Mouse (Mus musculus): Measurements from ENCODE around the gene Gm3127. TPM values are rescaled to one million over a fixed set of nuclear protein-coding genes. Genes with fewer than 3 reads are reported as not detected.
"Not testable (repeated sequence)": the region's sequence is repeated elsewhere in the genome, so short reads cannot be mapped to it uniquely, and the experiment has no call there.

The Gm3127 gene
- total RNA-seq (2014; rRNA removed) (not detected in 2 replicates), polyA plus RNA-seq (2015; fragmentation: Nextera tagmentation; extraction: Ambion mirVana) (not detected in 2 replicates)

DNA sequence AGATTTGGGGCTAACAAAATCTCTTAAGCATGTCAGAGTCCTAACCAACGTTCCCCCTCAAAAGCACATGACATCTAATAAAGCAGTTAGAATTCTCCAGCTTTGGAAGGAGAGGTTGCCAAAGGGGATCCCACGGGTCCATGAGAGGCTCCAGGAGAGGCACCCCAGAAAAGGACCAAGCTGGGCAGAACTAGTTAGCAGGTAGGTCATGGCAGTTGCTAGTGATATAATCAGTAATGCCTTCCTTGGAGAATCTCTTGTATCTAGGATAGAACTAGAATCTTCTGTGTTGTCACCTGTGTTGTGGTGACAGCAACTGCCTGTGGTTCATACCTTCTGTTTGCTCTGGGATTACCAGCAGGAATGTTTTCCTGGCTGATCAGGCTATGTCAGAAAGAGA is at the start of gene Gm3127:
TSS of gene Gm3127 (plus strand) at position 301 of the 400 bp plus-strand sequence.
- H3K9ac ChIP-seq (replicated peaks; ENCODE audit: low read length); H3K4me2 ChIP-seq (ENCODE audit: low read depth, low read length); DNase-seq (ENCODE audit: low spot score); H3K36me3 ChIP-seq (ENCODE audit: insufficient read depth, low read length); H3K4me3 ChIP-seq (ENCODE audit: low read length); H3K4me1 ChIP-seq (ENCODE audit: insufficient read depth, low read length); H3K9me3 ChIP-seq (ENCODE audit: low read length); ATAC-seq; H3K27me3 ChIP-seq (ENCODE audit: insufficient read depth, low read length); H3K27ac ChIP-seq: not testable (repeated sequence)
- no CpG with 5 or more reads among the region's 2 CpGs for WGBS

DNA sequence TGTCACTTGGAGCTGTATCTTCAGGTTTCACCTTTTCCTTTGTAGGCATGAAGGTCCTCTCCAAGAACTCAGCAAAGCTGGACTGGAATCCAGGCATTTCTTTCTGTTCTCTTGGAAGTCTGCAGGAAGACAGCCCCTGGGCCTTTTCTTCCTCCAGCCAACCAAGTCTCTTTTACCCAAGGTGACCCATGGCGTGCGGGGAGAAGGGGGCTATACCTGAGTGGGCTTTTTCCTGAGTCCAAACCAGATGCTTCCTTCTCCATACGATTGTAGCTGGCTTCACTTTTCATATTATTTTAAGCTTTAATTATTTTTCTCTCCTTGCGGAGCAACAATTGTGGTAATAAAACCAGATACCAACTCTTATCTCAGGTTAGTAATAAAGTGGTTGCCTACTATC is 23.2 kb upstream of the Gm3127 start:
- not testable (repeated sequence) for DNase-seq (ENCODE audit: low spot score); H3K4me3 ChIP-seq (ENCODE audit: low read length); ATAC-seq; H3K27ac ChIP-seq; H3K9me3 ChIP-seq (ENCODE audit: low read length); H3K36me3 ChIP-seq (ENCODE audit: insufficient read depth, low read length); H3K9ac ChIP-seq (replicated peaks; ENCODE audit: low read length); H3K4me1 ChIP-seq (ENCODE audit: insufficient read depth, low read length); H3K4me2 ChIP-seq (ENCODE audit: low read depth, low read length); H3K27me3 ChIP-seq (ENCODE audit: insufficient read depth, low read length)
- 85% methylated on average over 4 of the region's 4 CpGs for WGBS

DNA sequence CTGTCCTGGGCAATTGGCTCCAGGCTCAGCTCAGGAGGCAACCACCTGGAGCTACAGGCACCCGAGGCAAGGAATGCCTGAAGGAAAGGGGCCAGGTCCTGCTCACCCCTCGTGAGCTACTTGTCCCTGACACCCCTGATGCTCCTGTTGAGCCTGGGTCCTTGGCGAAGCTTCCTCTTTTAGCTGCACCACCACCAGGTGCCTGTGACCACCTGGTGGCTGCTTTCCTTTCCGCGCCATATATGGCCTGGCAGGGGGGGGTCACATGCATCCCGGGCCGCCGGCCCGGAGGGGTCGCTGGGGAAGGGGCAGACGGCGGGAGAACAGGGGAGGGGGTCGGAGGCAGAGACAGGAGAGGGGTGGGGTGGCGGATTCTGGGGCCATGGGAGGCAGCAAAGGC is 17.2 kb downstream of the Gm3127 start:
- H3K9ac ChIP-seq (replicated peaks; ENCODE audit: low read length); H3K4me1 ChIP-seq (ENCODE audit: insufficient read depth, low read length); ATAC-seq; H3K9me3 ChIP-seq (ENCODE audit: low read length); H3K27me3 ChIP-seq (ENCODE audit: insufficient read depth, low read length); H3K36me3 ChIP-seq (ENCODE audit: insufficient read depth, low read length): not testable (repeated sequence)
- Histone ChIP-seq H3K27ac (peak overlapping the region; percentile 45; the same call in 1 of the 2 replicates), H3K4me3 (ENCODE audit: low read length) (peak overlapping the region; percentile 33), H3K4me2 (ENCODE audit: low read depth, low read length) (peak overlapping the region; percentile 46; the same call in 1 of the 2 replicates)
- DNase-seq (ENCODE audit: low spot score), result peak; percentile 2
- 7% methylated on average over 12 of the region's 14 CpGs for WGBS

DNA sequence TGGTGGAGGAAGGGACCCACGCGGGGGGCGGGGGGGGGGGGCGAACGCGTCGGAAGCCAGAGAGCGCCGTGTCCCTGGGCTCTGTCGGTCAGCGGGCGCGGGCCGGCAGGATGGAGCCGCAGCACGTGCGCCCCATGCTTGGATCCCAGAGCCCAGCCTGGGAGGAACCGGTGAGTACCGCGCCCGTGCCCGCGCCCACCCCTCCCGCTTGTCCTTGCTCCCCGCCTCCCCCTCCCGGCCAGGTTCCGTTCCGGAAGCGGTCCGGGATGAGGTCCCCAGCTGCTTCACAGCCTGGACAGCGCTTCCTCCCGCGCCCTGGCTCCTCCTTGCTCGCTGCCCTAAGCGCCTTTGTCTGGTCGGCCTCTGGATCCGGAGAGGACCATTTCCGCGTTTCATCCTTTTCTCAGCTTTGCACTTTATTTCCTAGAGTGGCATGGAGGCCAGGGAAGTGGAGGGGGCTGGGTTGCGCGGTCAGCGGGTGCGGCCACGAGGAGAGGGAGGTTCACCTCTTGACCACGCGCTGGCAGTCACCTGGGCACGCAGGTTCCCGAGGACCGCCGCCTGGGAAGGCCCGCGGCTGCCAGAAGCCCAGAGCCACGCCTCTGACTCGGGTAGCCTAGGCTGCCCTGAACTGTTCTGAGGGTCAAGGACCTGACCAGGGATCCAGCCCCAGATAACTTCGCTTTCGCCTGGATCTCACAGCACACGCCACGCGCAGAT is 17.8 kb downstream of the Gm3127 start, which contains the start of gene Gm2974:
TSS of gene Gm2974 (plus strand) at position 86 of the 720 bp plus-strand sequence.
- ATAC-seq; H3K4me1 ChIP-seq (ENCODE audit: insufficient read depth, low read length); H3K27me3 ChIP-seq (ENCODE audit: insufficient read depth, low read length); H3K36me3 ChIP-seq (ENCODE audit: insufficient read depth, low read length); H3K9me3 ChIP-seq (ENCODE audit: low read length); H3K9ac ChIP-seq (replicated peaks; ENCODE audit: low read length): not testable (repeated sequence)
- 12% methylated on average over 41 of the region's 59 CpGs for whole genome bisulfite sequencing
- H3K27ac ChIP-seq, result peak within 1 kb of the TSS; percentile 45; the same call in 1 of the 2 replicates
- peak within 1 kb of the TSS; percentile 46 for H3K4me2 ChIP-seq (ENCODE audit: low read depth, low read length)
- DNase-seq (ENCODE audit: low spot score), result peak; percentile 0
- H3K4me3 ChIP-seq (ENCODE audit: low read length), result peak within 1 kb of the TSS; percentile 33

DNA sequence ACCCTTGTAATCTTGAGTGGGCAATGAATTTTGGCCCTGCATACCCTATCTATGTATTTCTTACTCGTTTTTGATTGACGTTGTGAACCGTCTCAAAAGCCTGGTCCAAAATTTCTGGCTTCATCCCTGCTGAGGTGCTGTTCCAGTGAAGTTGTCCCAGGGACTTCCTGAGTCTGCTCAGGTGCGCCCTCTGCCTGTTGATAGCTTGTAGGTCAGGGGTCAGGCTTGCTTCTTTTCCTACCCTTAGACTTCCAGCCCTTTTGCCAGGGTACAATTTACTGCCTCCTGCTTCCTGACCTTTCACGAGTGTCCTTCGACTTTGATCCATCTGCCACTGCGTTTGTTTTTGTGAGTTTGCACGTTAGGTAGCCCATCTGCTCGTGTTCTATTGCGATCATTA is 18.5 kb downstream of the Gm3127 start:
- not testable (repeated sequence) for H3K4me1 ChIP-seq (ENCODE audit: insufficient read depth, low read length); H3K4me3 ChIP-seq (ENCODE audit: low read length); DNase-seq (ENCODE audit: low spot score); H3K27ac ChIP-seq; H3K27me3 ChIP-seq (ENCODE audit: insufficient read depth, low read length); ATAC-seq; H3K9ac ChIP-seq (replicated peaks; ENCODE audit: low read length); H3K36me3 ChIP-seq (ENCODE audit: insufficient read depth, low read length); H3K9me3 ChIP-seq (ENCODE audit: low read length); H3K4me2 ChIP-seq (ENCODE audit: low read depth, low read length)
- peak; percentile 43 for TF ChIP-seq CTCF (IDR thresholded peaks at IDR 0.05; ENCODE audit: low read depth)
- 45% methylated on average over 4 of the region's 10 CpGs for WGBS

Other genes starting within 250 kb of the Gm3127 start
- gene Gm3029, start 233.3 kb upstream of the Gm3127 start, total RNA-seq (2014; rRNA removed), result not detected in 2 replicates
- gene Gm3029, start 233.3 kb upstream of the Gm3127 start, polyA plus RNA-seq (2015; fragmentation: Nextera tagmentation; extraction: Ambion mirVana), result 0.19 TPM in 1 of 2 replicates, not detected in the other
- gene Gm3095, start 201.5 kb upstream of the Gm3127 start, total RNA-seq (2014; rRNA removed), result 1.0 and 1.2 TPM in 2 replicates
- 0.90 and 1.6 TPM in 2 replicates for gene Gm3095, start 201.5 kb upstream of the Gm3127 start, polyA plus RNA-seq (2015; fragmentation: Nextera tagmentation; extraction: Ambion mirVana)
- not detected in 2 replicates for gene Gm3099, start 166.6 kb upstream of the Gm3127 start, total RNA-seq (2014; rRNA removed)
- not detected in 2 replicates for gene Gm3099, start 166.6 kb upstream of the Gm3127 start, polyA plus RNA-seq (2015; fragmentation: Nextera tagmentation; extraction: Ambion mirVana)
- 1.7 and 1.9 TPM in 2 replicates for gene Gm5796, start 141.1 kb upstream of the Gm3127 start, total RNA-seq (2014; rRNA removed)
- gene Gm5796, start 141.1 kb upstream of the Gm3127 start, polyA plus RNA-seq (2015; fragmentation: Nextera tagmentation; extraction: Ambion mirVana), result 2.2 and 4.7 TPM in 2 replicates
- gene Gm3115, start 80.9 kb upstream of the Gm3127 start, total RNA-seq (2014; rRNA removed), result not detected in 2 replicates
- not detected in 2 replicates for gene Gm3115, start 80.9 kb upstream of the Gm3127 start, polyA plus RNA-seq (2015; fragmentation: Nextera tagmentation; extraction: Ambion mirVana)
- gene Gm8108, start 54.5 kb upstream of the Gm3127 start, total RNA-seq (2014; rRNA removed), result 0.54 and 0.89 TPM in 2 replicates
- gene Gm8108, start 54.5 kb upstream of the Gm3127 start, polyA plus RNA-seq (2015; fragmentation: Nextera tagmentation; extraction: Ambion mirVana), result 3.5 and 6.1 TPM in 2 replicates
- gene Gm2974, start 17.5 kb downstream of the Gm3127 start, total RNA-seq (2014; rRNA removed), result 3.9 and 5.5 TPM in 2 replicates
- 5.3 and 8.9 TPM in 2 replicates for gene Gm2974, start 17.5 kb downstream of the Gm3127 start, polyA plus RNA-seq (2015; fragmentation: Nextera tagmentation; extraction: Ambion mirVana)
- gene Gm3138, start 84.6 kb downstream of the Gm3127 start, total RNA-seq (2014; rRNA removed), result not detected in 2 replicates
- not detected in 2 replicates for gene Gm3138, start 84.6 kb downstream of the Gm3127 start, polyA plus RNA-seq (2015; fragmentation: Nextera tagmentation; extraction: Ambion mirVana)
- gene Gm3149, start 152.3 kb downstream of the Gm3127 start, total RNA-seq (2014; rRNA removed), result not detected in 2 replicates
- not detected in 2 replicates for gene Gm3149, start 152.3 kb downstream of the Gm3127 start, polyA plus RNA-seq (2015; fragmentation: Nextera tagmentation; extraction: Ambion mirVana)
- 2.8 and 4.2 TPM in 2 replicates for gene 2610042L04Rik, start 169.7 kb downstream of the Gm3127 start, total RNA-seq (2014; rRNA removed)
- 4.9 and 7.0 TPM in 2 replicates for gene 2610042L04Rik, start 169.7 kb downstream of the Gm3127 start, polyA plus RNA-seq (2015; fragmentation: Nextera tagmentation; extraction: Ambion mirVana)
- not detected in 2 replicates for gene Gm3159, start 232.5 kb downstream of the Gm3127 start, total RNA-seq (2014; rRNA removed)
- not detected in 2 replicates for gene Gm3159, start 232.5 kb downstream of the Gm3127 start, polyA plus RNA-seq (2015; fragmentation: Nextera tagmentation; extraction: Ambion mirVana)